Mouse (Mus musculus) Patski (cell line): ENCODE measurements around the gene Mrpl51. TPM values are rescaled to one million over a fixed set of nuclear protein-coding genes. Genes with fewer than 3 reads are reported as not detected.
A peak's percentile ranks its signal among the peaks of the same experiment; 100 is the strongest.

Experiments used
- ATAC-seq: fragments of 100-300 bp; one replicate; pipeline ENCODE4 v1.8.0; 2021
- CTCF ChIA-PET: fragments of 350-600 bp; sonication (Branson Sonifier 250); formaldehyde crosslinking; loops from one replicate; lab custom pipeline; 2022; ENCODE audit warnings: inconsistent platforms; lab: Charles Lee
- POLR2A ChIA-PET: fragments of 350-600 bp; sonication (Branson Sonifier 250); formaldehyde crosslinking; loops from one replicate; lab custom pipeline; 2022; ENCODE audit warnings: antibody characterized with exemption, inconsistent platforms; lab: Charles Lee
- DNase-seq: peaks from one replicate; pipeline ENCODE4 v3.0.0-alpha.2; 2011; ENCODE audit warnings: low read depth, low spot score
- H3K27me3 ChIP-seq: fragments of 371-371 bp; one replicate; pipeline ENCODE4 v1.5.1; 2021
- CTCF ChIP-seq: fragments of 100-300 bp; IDR thresholded peaks from one replicate; pipeline ENCODE4 v1.5.1; 2021
- in situ Hi-C: fragments of 300-500 bp; cut with MboI; formaldehyde crosslinking; loops from 3 replicates; pipeline ENCODE4 v1.11.1; 2018; ENCODE audit warnings: low pct_unique_long_range_greater_than_20kb, mixed read lengths
- polyA plus RNA-seq: library from polyadenylated mRNA; unstranded; gene quantifications from one replicate; pipeline ENCODE4 v1.2.3, GENCODE M21; 2021

Mrpl51 gene
- 175 TPM for polyA plus RNA-seq

DNA sequence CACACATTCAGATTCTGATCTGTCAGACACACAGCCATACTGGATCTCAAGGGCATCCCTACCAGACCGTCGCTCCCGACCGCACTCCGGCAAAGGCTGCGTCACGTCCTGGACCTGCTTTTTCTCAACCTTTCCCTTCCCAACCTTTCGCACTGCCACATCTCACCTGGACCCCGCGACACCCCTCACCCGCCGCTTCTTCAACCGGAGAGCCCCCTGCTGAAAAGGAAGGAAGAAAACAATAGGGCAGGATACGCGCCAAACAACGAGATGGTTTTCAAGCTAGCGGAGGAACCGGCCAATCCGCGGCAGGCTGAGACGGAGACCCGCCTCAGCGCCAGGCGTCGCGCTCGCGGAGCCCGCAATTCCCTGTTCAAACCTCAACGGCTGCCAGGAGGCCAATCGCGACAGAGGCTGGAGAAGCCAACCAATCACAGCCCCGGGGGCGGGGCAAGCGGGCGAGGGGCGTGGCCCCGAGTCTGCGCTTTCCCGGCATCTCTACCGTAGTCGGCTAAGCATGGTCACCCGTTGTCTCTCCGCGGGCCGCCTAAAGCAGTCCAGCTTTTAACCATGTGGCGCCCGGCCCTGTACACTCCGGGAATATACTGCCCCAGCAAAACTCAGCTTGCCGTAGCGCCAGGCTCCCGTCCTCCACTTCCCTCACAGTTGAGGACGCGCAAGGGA, at the start of gene Mrpl51, which contains the start of gene Ncapd2:
Gene Mrpl51 (plus strand): TSS at position 470 of the 684 bp plus-strand sequence.
Gene Ncapd2 (minus strand): TSS at position 370 of the 684 bp plus-strand sequence.
- ChIA-PET POLR2A (interaction anchor here (0.8 to 1.6 kb wide), 3 partner anchors 21 to 31 kb away, joined by 3 to 6 read pairs (median 5); partner anchors contain the start of gene Gapdh), CTCF (no interaction called here)

GRCm38 (mm10) chr6:125142436-125142835, 49.2 kb upstream of the Mrpl51 start:
- no peaks in the 10 kb centered on the region for H3K27me3 ChIP-seq
- no peak for ATAC-seq
- ChIA-PET CTCF (interaction anchor here (0.9 to 1.4 kb wide), 2 partner anchors 77 to 124 kb away, joined by 3 read pairs; no protein-coding TSS in a partner anchor), POLR2A (interaction anchor here (1.2 kb wide), 1 partner anchor 21 kb away, joined by 4 read pairs; no protein-coding TSS in a partner anchor)
- in situ Hi-C loops, result no loop called here
- DNase-seq, result no peak
- TF ChIP-seq CTCF, result no peak

More for the DNA sequence above, at the start of gene Mrpl51, which contains the start of gene Ncapd2:
- H3K27me3 ChIP-seq, result no peaks in the 10 kb centered on the region
- DNase-seq (peak; percentile 80), ATAC-seq (peak; percentile 99)
- no peak for TF ChIP-seq CTCF
- in situ Hi-C loops, result no loop called here

GRCm38 (mm10) chr6:125143128-125143527, 48.5 kb upstream of the Mrpl51 start:
- ATAC-seq (no peak), DNase-seq (no peak)
- ChIA-PET POLR2A (no interaction called here), CTCF (interaction anchor here (0.9 to 1.4 kb wide), 2 partner anchors 76 to 123 kb away, joined by 3 read pairs; no protein-coding TSS in a partner anchor)
- in situ Hi-C loops, result no loop called here
- TF ChIP-seq CTCF, result no peak
- no peaks in the 10 kb centered on the region for H3K27me3 ChIP-seq

DNA sequence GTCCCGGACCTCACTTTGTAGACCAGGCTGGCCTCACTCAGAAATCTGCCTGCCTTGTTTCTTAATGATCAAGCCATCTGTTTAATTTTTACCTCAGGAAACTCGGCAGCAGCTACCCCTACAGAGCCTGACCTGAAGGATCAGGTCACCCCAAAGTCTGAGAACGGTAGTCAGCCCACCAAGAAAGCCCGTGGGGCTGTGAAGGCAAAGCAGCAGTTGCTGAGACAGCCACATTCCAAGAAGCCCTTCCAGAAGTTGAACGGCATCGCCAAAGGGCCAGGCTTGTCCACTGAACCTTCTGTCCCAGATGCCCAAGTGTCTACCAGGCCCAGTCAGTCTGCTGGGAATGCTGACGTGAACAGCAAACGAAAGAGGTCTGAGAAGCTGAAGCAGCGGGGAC, 47.7 kb upstream of the Mrpl51 start:
- no peak for DNase-seq
- in situ Hi-C loops, result no loop called here
- ChIA-PET CTCF (no interaction called here), POLR2A (no interaction called here)
- ATAC-seq, result no peak
- no peaks in the 10 kb centered on the region for H3K27me3 ChIP-seq
- no peak for TF ChIP-seq CTCF

DNA sequence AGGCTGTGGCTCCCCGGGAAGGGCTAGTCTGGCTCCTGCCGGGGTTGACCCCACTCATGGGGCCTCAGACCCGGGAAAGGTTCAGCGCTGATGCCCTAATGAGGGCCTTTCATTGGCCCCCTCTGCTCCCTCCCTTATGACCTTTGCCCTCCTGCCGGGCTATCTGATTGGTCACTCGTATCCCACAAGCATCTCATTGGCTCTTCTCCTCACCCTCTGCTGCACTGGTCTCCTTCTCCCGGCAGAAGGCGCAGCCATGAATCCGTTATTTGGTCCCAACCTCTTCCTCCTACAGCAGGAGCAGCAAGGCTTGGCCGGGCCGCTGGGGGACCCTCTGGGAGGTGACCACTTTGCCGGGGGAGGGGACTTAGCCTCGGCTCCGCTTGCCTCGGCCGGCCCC, 46.6 kb upstream of the Mrpl51 start, which contains the start of gene Iffo1:
Gene Iffo1 (plus strand): TSS at position 241 of the 400 bp plus-strand sequence.
- no peak for DNase-seq
- POLR2A ChIA-PET, result no interaction called here
- TF ChIP-seq CTCF, result no peak
- in situ Hi-C loops, result no loop called here
- H3K27me3 ChIP-seq, result no peaks in the 10 kb centered on the region
- ATAC-seq, result peak; percentile 24
- CTCF ChIA-PET, result no interaction called here

- no peak for DNase-seq
- no peak for TF ChIP-seq CTCF
- no peak for ATAC-seq
- no peaks in the 10 kb centered on the region for H3K27me3 ChIP-seq
- in situ Hi-C loops, result no loop called here
- ChIA-PET CTCF (no interaction called here), POLR2A (no interaction called here)
Measured at GRCm38 (mm10) chr6:125145479-125145951, 46.1 kb upstream of the Mrpl51 start.

- CTCF ChIA-PET, result no interaction called here
Measured at GRCm38 (mm10) chr6:125146148-125146547, 45.5 kb upstream of the Mrpl51 start.

GRCm38 (mm10) chr6:125146797-125147196, 44.8 kb upstream of the Mrpl51 start:
- TF ChIP-seq CTCF, result no peak
- H3K27me3 ChIP-seq, result no peaks in the 10 kb centered on the region
- in situ Hi-C loops, result no loop called here
- POLR2A ChIA-PET, result interaction anchor here (0.6 kb wide), 1 partner anchor 86 kb away, joined by 4 read pairs; no protein-coding TSS in a partner anchor
- ATAC-seq (no peak), DNase-seq (no peak)
- CTCF ChIA-PET, result interaction anchor here (1.0 kb wide), 1 partner anchor 14 kb away, joined by 5 read pairs; no protein-coding TSS in a partner anchor

More at GRCm38 (mm10) chr6:125146148-125146547, 45.5 kb upstream of the Mrpl51 start:
- ATAC-seq, result no peak
- no peaks in the 10 kb centered on the region for H3K27me3 ChIP-seq
- POLR2A ChIA-PET, result interaction anchor here (0.6 kb wide), 1 partner anchor 87 kb away, joined by 4 read pairs; no protein-coding TSS in a partner anchor
- DNase-seq, result no peak
- in situ Hi-C loops, result no loop called here
- no peak for TF ChIP-seq CTCF

- in situ Hi-C loops, result no loop called here
- TF ChIP-seq CTCF, result no peak
- no peaks in the 10 kb centered on the region for H3K27me3 ChIP-seq
- ATAC-seq, result no peak
- no peak for DNase-seq
- POLR2A ChIA-PET, result interaction anchor here (1.3 kb wide), 1 partner anchor 13 kb away, joined by 5 read pairs; no protein-coding TSS in a partner anchor
- CTCF ChIA-PET, result interaction anchor here (0.8 to 1.0 kb wide), 3 partner anchors 12 to 125 kb away, joined by 3 to 5 read pairs (median 3); no protein-coding TSS in a partner anchor
Measured at GRCm38 (mm10) chr6:125147329-125147728, 44.3 kb upstream of the Mrpl51 start.

- DNase-seq (no peak), ATAC-seq (no peak)
- ChIA-PET CTCF (interaction anchor here (1.1 to 2.8 kb wide), 3 partner anchors 11 to 81 kb away, joined by 3 to 17 read pairs (median 10); no protein-coding TSS in a partner anchor), POLR2A (interaction anchor here (0.9 to 1.3 kb wide), 3 partner anchors 12 to 80 kb away, joined by 3 to 5 read pairs (median 3); no protein-coding TSS in a partner anchor)
- in situ Hi-C loops, result no loop called here
- TF ChIP-seq CTCF, result no peak
- no peaks in the 10 kb centered on the region for H3K27me3 ChIP-seq
Measured at GRCm38 (mm10) chr6:125148251-125148925, 43.2 kb upstream of the Mrpl51 start.
